In genomic region chr13:43250653-43251052, GRCm38 (mm10) we compare ENCODE assay signal across 9 mouse cellular contexts. TPM values are rescaled to one million over a fixed set of nuclear protein-coding genes. Genes with fewer than 3 reads are reported as not detected.
DNase-seq lines count a peak whose midpoint lies in the region; ATAC-seq and TF ChIP-seq lines count a peak whose summit lies in the region.
"Had no signal": no experiment of that assay in that cellular context is flagged by ENCODE, and none has a peak within 500 bp of the region (broad histone marks: within the 10 kb centered on the region; RNA-seq: fewer than 3 reads in every experiment).

No protein-coding gene starts in this region.

- peaks cover 8% of the 10 kb centered on the region for H3K4me1 ChIP-seq in ES-Bruce4 (ENCODE audit: control insufficient read depth, insufficient read depth, low read length)
- H3K4me1 ChIP-seq in liver, embryonic 15.5 days (replicated peaks), result peaks cover 34% of the 10 kb centered on the region

- H3K9ac ChIP-seq in ES-Bruce4 (ENCODE audit: low read depth, poor library complexity, severe bottlenecking), result no peak overlapping the region
- no peak overlapping the region; the same call in 1 of the 2 replicates for H3K9ac ChIP-seq in liver, embryonic 15.5 days

- ATAC-seq in liver, embryonic 15.5 days (ENCODE audit: insufficient read depth), result peak; percentile 65

- H3K27me3 ChIP-seq in ES-Bruce4 (ENCODE audit: control insufficient read depth, insufficient read depth, low read length, poor library complexity, severe bottlenecking), result no peaks in the 10 kb centered on the region
- peaks cover 9% of the 10 kb centered on the region; the same call in 1 of the 2 replicates for H3K27me3 ChIP-seq in liver, embryonic 15.5 days

- no peak for TF ChIP-seq POLR2A in ES-Bruce4 (IDR thresholded peaks at IDR 0.05; ENCODE audit: insufficient read depth, low read length)

- H3K4me2 ChIP-seq in liver, embryonic 15.5 days, result peak overlapping the region; percentile 29

- peak overlapping the region; percentile 57 for H3K4me3 ChIP-seq in ES-Bruce4 (ENCODE audit: low read depth, low read length)
- no peak overlapping the region for H3K4me3 ChIP-seq in liver, embryonic 15.5 days (replicated peaks)

- TF ChIP-seq CTCF in ES-Bruce4 (IDR thresholded peaks at IDR 0.05; ENCODE audit: low read depth, low read length), result no peak

- H3K36me3 ChIP-seq in ES-Bruce4 (ENCODE audit: control insufficient read depth, insufficient read depth, low read length, poor library complexity, severe bottlenecking), result no peaks in the 10 kb centered on the region
- no peaks in the 10 kb centered on the region for H3K36me3 ChIP-seq in liver, embryonic 15.5 days (replicated peaks)

- no peak overlapping the region for H3K27ac ChIP-seq in ES-Bruce4 (ENCODE audit: insufficient read depth, low read length)
- H3K27ac ChIP-seq in liver, embryonic 15.5 days (replicated peaks), result peak overlapping the region; percentile 62
- H3K27ac ChIP-seq: kidney, postnatal 0 days had no signal

- DNase-seq in adrenal gland, postnatal 14 days, result peak; percentile 27
- DNase-seq in adrenal gland, postnatal 36 days, result no peak
- DNase-seq in spleen, adult 12 weeks (ENCODE audit: low spot score), result peak; percentile 16
- DNase-seq in layer of hippocampus, postnatal 25 days (ENCODE audit: extremely low spot score in 1 of 2, low spot score in 1 of 2), result no peak
- DNase-seq in kidney, postnatal 10 days, result no peak
- no peak for DNase-seq in frontal cortex, postnatal 10 days (ENCODE audit: low spot score in 2 of 2)

- TF ChIP-seq EP300 in ES-Bruce4 (IDR thresholded peaks at IDR 0.05; ENCODE audit: insufficient read depth, low read depth, low read length), result no peak

- H3K9me3 ChIP-seq in ES-Bruce4 (replicated peaks; ENCODE audit: control insufficient read depth, insufficient read depth, low read length, poor library complexity, severe bottlenecking), result no peaks in the 10 kb centered on the region
- no peaks in the 10 kb centered on the region for H3K9me3 ChIP-seq in liver, embryonic 15.5 days (replicated peaks)

- WGBS in liver, embryonic 15.5 days (ENCODE audit: insufficient replicate concordance), result 14% methylated on average over 6 of the region's 6 CpGs

RNA-seq across cellular contexts. Expression of gene Gfod1, which starts 53.3 kb away (rescaled TPM):
- total RNA-seq in adrenal gland, postnatal 14 days (2021), result 10.5 and 11.0 TPM in 2 replicates
- 10 to 100 TPM; 10.6 to 14.0 TPM for total RNA-seq in adrenal gland, postnatal 36 days (2021)
- polyA plus RNA-seq in ES-Bruce4 (2011; ENCODE audit: insufficient read depth, insufficient read length, low read depth, missing spikeins), result 3.3 and 6.2 TPM in 2 replicates
- 0.24 and 0.64 TPM in 2 replicates for polyA plus RNA-seq in liver, embryonic 15.5 days (2015; fragmentation: Nextera tagmentation; extraction: Ambion mirVana)
- 10 to 100 TPM; 86.7 to 93.1 TPM for total RNA-seq in layer of hippocampus, postnatal 25 days (2021)

Comparison
In these comparisons a context has a peak if more than half of its experiments do, and no peak if none do; other contexts are left out.
1. DNase-seq: peak in adrenal gland, postnatal 14 days (single experiment) and spleen, adult 12 weeks (single experiment); none in adrenal gland, postnatal 36 days (0 of 2), layer of hippocampus, postnatal 25 days (0 of 2), kidney, postnatal 10 days (single experiment) and frontal cortex, postnatal 10 days (0 of 2).